Mouse (Mus musculus) neutrophil, adult 5-6 weeks (primary cell): ENCODE data around the gene Gria4. TPM values are rescaled to one million over a fixed set of nuclear protein-coding genes. Genes with fewer than 3 reads are reported as not detected.

Experiments
- ATAC-seq: fragments of 151-379, 151-347 bp; 2 replicates; pipeline ENCODE4 v1.8.0; 2017; ENCODE audit warnings: mild to moderate bottlenecking, moderate TSS enrichment; ENCODE audit not compliant: insufficient number of reproducible peaks, poor library complexity, low FRiP score, severe bottlenecking; ENCODE audit errors: extremely low read depth
- total RNA-seq: library from RNA; stranded (forward); fragments of 200-1000 nt; gene quantifications from 2 replicates; pipeline ENCODE4 v1.2.3, GENCODE M21; 2017

Gene Gria4
- total RNA-seq, 1 experiment from 2014 or later = not detected

DNA sequence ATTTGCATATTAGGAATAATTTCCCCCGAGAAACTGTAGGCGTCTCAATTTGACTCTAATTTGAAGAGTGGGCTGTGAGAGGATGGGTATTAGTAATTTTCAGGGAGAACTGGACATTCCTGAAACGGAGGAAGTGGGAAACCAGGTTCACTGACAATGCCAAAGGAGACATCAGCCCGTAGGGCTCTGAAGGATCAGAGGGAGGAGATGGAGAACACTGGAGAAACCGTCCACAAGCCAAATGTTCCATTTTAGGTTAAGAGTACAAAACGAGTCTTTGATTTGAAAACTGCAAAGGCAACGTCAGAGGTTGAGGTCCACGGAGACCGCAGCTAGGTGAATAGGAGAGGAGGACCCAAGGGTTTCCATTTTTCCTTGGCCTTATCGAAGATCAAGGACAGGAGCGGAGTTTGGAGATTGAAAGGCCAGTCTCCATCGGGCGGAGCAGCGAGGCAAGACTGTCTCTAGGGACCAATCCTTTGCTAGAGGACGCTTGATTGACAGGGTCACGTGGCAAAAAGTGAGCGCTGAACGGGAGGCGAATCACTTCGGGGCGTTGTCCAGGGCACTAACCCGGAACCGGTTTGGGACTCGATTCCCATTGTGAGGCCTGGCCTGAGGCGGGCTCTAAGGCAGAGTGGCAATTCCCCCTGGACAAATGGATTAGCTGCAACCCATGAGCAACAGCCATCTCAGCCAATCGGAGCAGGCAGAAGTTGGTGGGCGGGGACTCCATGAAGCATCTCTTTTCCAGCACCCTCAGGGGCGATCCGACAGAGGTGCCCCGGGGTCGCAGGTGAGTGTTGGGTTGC is 420.0 kb downstream of the Gria4 start, which contains the start of gene Msantd4:
Gene Msantd4, plus strand, starts transcription at position 735 of the 812 bp plus-strand sequence.
- ATAC-seq = peak; percentile 98
